Mouse (Mus musculus) retina, adult 2 months (tissue): ENCODE results near the gene Pdzd4.

Source experiments
- DNase-seq: peaks from one replicate; pipeline ENCODE4 v3.0.0-alpha.2; 2012; ENCODE audit warnings: low read depth, low spot score

Gene Pdzd4

GRCm38 (mm10) chrX:73785666-73786065, 39.1 kb downstream of the Pdzd4 start:
- no peak for DNase-seq

GRCm38 (mm10) chrX:73782227-73782626, 42.5 kb downstream of the Pdzd4 start:
- DNase-seq: no peak

- DNase-seq: no peak
Measured at GRCm38 (mm10) chrX:73774802-73775483, 49.8 kb downstream of the Pdzd4 start.

- peak; percentile 13 for DNase-seq
Measured at GRCm38 (mm10) chrX:73774168-73774760, 50.5 kb downstream of the Pdzd4 start, which contains the start of gene Srpk3. Gene Srpk3, plus strand, starts transcription at chrX:73774405.

- DNase-seq: no peak
Measured at GRCm38 (mm10) chrX:73767267-73767666, 57.5 kb downstream of the Pdzd4 start.

GRCm38 (mm10) chrX:73765311-73765710, 59.5 kb downstream of the Pdzd4 start:
- DNase-seq: no peak

GRCm38 (mm10) chrX:73758611-73759290, 66.0 kb downstream of the Pdzd4 start:
- DNase-seq: no peak

GRCm38 (mm10) chrX:73756334-73757140, 68.2 kb downstream of the Pdzd4 start, which contains the start of gene Plxnb3:
Gene Plxnb3, plus strand, starts transcription at chrX:73757090.
- DNase-seq: no peak

GRCm38 (mm10) chrX:73748977-73749376, 75.8 kb downstream of the Pdzd4 start:
- DNase-seq: no peak

GRCm38 (mm10) chrX:73744774-73745481, 79.8 kb downstream of the Pdzd4 start:
- DNase-seq: no peak
